Mouse (Mus musculus) thymus, postnatal 0 days (tissue): ENCODE measurements around the gene Olfr49. TPM values are rescaled to one million over a fixed set of nuclear protein-coding genes. Genes with fewer than 3 reads are reported as not detected.

Source experiments
- DNase-seq: peaks from one replicate; pipeline ENCODE4 v3.0.0-alpha.2; 2015; ENCODE audit warnings: low spot score
- polyA plus RNA-seq: library from polyadenylated mRNA; unstranded; fragments of >200 nt; fragmentation: Nextera tagmentation; extraction: Ambion mirVana; gene quantifications from 2 replicates; pipeline ENCODE4 v1.2.1, GENCODE M21; 2015

Olfr49 gene
- polyA plus RNA-seq = not detected in 2 replicates

DNA sequence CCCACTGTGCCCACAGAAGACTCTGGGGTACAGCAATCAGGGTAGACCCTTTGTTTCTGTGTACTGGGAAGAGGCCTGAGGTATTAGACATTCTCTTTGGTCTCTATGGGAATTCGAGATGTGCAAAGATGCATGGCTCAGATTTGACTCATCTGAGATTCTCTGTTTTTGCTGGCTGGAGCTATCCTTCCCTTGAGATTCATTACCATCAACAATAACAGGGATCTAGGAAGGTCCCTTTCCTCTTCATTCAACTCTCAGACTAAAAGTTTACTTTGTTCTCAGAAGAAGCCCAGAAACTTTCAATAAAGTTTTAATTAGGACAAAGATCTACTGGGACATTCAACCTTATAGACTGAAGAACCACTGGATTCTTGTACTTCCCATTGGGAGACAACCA, at the start of gene Olfr49:
Gene Olfr49, minus strand, starts transcription at position 101 of the 400 bp plus-strand sequence.
- DNase-seq = no peak

DNA sequence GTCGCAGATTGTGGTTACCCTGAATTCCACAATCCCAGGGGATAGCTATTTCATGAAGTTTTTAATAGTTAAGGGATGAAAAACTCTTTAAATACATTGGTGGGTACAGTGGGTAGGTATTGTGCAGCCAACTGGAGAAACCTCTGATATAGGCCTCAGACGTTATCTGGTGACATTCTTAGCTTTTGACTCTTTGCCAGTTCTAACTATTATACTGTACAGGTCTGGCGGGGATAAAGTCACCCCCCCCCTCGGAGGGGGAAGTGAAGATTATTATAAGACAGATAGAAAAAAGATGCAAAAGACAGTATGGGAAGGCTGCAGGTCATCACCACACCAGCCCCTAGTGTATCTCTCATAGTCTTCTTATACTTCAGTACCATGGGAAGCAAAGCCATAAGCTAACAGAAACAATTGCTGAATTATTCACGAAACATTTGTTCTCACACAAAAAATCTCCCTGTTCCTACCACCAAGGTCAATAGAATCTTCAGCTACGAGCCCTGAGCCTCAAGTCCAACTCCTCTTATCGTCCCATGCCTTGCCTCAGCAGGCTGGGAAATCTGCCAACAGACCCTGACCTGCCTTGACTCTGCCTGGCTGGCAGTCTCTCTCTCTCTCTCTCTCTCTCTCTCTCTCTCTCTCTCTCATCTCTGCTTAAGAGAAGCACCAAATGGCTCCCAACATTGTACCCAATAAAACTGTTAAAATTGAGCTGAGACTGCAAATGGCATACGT, 48.9 kb upstream of the Olfr49 start:
- DNase-seq = no peak

DNA sequence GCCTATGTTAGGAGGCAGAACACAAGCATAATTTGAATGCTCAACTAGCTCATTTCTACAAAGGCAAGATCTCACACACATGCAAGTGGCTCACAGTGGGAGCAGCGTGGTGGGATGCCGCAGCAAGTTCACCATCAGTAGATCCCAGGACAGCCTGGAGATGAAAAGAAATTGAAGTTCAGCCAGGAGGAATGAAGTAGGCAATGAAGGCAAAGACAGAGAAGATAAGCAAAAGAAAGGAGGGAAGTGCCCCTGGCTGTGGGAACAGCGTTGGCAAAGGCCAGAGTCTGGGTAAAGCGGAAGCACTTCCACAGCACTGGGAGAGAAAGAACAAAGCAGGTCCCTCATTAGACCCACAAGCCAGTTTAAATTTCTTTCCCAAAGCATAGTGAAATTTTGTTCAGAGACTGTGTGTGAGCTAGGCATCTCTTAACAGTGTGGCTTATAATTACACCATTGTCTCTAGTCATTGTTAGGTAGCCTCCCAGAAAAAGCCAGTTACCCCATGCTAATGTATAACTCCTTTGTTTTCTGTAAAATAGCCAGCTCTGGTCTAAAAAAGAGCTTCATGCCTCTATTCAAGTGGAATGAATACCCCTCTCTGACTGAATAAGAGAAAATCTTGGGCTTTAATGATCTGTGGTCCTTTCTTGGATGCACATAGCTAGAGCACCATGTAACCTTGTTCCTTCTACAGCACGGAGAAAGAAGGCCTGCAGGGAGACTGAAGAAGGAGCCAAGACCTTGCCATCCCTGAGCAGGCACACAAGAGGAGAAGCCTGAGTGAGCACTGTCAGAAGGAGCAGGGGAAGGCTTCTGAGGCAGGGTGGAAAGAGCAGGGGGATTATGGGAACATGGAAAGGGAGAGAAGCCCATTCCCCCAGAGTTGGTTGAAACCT, 47.7 kb upstream of the Olfr49 start:
- no peak for DNase-seq

DNA sequence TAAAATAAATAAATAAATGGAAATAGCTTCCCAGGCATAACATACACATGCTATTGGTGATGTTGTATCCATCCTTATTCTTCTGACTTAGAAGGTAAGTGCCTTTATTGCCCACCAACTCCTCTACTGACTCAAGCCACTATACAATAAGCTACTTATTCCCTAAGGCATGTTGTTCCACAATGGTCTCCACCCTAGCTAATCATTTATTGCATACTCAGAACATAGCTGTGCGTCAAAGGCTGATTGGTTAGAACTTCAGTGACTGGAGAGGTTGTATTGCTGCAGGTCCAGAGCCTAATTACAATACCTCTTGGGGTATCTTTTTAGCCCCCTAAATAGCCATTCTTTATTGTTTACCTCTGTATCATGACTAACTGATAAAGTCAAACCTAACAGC, 46.4 kb upstream of the Olfr49 start:
- DNase-seq = no peak

DNA sequence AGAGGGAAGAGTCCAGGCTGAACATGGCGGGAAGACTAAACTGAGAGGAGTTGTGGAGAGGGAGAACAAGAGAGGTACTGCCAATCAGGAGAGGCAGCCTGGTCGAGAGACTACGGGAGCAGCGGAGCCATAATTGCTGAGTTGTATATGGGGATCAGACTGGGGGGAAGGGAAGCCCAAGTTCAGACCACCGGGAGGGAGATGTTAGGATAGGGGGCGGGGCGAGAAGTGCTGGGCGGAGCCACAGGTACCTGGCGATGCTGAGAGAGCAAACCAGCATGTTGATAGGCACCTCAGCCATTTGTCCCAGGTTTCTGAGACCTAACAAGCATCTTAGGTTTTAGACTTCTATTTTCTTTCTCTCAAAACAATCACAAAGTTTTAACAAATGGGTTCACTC, 44.5 kb upstream of the Olfr49 start:
- no peak for DNase-seq

DNA sequence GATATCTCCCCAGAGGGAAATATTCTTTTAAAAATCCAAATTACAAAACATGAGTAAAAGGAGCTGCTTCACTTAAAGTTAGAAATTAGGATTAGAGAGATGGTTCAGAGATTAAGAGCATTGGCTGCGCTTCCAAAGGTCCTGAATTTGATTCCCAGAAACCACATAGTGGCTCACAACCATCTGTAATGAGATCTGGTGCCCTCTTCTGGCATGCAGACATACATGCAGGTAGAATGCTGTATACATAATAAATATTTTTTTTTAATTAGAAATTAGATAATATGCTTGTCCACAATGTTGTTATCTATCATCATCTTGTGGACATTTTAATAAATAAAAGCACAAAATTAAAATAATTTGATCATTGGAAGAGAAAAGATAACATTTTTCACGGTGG, 43.8 kb upstream of the Olfr49 start:
- no peak for DNase-seq

DNA sequence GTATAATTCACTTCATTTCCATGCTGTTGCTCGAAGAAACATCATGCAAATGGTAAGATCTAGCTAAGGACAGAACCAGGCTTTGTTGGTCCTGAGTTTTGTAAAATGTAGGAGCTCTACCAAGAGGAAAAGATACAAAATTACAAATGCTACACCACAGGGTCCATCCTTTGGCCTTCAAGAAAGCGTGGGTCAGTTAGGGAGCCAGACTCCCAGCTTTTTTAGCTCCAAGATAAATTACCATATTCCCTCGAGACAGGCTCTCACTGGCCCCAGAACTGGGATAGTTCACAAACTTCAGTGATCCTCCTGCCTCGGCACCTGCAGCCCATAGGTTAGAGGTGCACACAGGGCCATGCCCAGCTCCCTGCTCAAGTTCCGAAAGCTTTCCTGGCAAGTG, 39.7 kb upstream of the Olfr49 start:
- DNase-seq = no peak

DNA sequence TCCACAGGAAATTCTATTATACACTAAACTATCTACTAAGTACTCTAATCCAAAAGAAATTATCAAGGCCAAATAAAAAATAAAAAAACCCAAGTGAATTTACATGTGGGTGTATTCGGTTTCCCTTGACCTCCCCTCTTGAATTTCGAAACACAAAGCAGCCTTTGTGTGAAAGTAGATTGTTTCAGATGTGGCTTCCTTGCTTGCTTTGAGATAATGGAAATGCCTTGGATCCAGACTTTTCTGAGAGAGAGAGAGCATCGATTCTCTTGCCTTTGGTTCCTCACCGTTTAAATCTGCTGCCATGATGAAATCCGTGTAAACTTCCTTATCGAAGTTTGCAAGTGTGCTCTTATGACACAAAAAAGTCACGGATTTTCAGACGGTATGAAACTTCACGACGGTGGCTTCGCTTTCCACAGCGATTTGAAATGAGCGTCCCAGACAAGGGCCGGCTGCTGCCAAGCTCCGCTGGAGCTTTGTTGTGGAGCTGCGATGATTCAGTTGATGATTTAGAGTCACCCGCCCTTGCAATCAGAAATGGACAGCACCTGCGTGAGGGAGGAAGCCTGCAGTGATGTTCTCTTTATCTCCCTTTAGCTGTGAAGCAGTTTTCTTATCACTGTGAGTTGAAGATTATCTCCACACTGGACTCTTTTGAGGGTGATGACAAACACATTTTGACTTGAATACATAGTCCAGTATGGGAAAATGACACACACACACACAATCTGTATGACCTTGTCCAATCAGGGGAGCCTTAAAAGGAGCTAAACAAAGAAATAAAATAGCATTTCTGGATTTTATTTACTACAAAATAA, 37.0 kb upstream of the Olfr49 start:
- DNase-seq = no peak

DNA sequence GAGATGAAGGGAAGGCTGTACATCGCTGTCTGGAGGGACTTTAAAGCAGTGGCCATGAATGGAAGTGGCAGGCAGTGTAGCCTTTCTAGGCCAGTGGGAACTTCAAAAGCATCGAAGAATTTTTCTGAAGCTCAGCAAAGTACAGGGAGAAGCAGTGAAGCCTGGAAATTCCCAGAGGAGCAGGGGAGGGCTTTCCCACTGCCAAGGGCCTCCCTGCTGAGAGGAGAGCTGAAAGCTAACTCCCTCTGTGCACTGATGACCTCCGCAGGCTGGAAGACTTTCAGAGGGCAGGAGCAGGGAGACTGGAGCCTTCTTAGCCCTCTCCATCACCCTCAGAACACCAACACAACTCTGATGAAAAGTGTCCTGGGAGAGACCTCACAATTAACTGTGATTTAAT, 27.0 kb upstream of the Olfr49 start:
- no peak for DNase-seq

DNA sequence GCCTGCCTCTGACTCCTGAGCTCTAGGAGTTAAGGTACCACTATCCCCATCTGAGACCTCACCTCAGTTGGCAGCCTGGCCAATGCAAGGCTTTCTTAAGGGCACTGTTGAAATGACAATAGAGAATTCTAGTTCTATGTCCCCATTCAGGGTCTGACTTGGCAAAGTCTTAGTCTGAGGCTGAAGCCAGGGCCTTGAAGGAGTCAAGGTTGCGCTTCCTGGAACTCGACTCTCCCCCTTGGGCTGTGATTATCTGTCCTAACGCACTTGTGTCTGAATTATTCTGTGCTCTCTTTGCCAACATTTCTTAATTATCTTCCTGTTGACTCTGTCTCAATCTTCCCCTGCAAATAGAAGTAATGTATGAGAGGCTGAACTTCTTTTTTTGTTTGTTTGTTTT, 15.9 kb upstream of the Olfr49 start:
- no peak for DNase-seq

DNA sequence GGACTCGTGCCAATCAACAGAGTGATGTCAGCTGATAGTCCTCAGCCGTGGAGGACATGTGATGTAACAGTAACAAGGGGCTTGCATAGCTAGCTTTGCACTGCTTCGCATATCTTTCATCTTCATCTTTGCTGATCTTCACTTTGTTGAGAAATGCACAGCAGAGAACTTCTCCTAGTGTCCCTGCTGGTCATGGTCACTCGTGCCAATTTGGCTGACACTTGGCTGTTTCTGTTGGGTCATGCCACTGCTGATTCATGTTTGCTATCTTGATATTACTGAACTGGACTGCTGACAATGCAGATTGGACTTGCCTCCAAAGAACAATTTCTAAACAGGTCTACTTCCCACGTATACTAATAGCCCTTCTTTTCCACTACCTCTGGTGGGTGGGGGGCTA, 15.4 kb upstream of the Olfr49 start:
- no peak for DNase-seq

DNA sequence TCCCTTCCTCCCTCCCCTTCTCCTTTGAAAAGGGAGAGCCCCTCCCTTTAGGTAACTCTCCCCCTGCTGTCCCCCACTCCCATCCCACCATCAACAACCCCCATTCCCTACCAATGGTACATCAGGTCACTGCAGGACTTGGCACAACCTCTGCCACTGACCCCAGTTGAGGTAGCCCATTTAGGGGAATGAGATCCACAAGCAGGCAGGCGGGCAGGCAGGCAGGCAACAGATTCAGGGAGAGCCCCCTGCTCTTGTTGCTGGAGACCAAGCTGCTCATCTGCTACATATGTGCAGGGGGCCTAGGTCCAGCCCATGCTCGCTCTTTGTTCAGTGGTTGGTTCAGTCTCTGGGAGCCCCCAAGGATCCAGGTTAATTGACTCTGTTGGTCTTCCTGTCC, 8.3 kb downstream of the Olfr49 start:
- DNase-seq = no peak

DNA sequence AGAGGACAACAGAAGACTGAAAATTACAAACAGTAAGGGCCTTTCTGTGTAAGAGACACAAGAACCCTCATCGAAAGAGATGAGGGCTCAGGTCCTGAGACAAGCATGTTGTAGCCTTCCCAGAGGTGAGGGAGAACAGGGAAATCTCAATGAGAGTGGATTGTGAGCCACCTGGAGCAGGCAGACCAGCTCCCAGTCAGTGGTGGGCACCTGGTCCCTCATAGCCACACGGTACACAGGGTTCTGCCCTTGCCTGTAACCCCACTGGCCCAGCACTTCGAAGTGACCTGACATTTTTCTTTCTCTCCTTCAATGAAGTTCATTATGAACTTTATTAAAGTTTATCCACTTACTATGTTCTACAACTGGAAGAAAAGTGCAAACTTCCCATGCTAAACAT, 12.0 kb downstream of the Olfr49 start:
- DNase-seq = no peak

DNA sequence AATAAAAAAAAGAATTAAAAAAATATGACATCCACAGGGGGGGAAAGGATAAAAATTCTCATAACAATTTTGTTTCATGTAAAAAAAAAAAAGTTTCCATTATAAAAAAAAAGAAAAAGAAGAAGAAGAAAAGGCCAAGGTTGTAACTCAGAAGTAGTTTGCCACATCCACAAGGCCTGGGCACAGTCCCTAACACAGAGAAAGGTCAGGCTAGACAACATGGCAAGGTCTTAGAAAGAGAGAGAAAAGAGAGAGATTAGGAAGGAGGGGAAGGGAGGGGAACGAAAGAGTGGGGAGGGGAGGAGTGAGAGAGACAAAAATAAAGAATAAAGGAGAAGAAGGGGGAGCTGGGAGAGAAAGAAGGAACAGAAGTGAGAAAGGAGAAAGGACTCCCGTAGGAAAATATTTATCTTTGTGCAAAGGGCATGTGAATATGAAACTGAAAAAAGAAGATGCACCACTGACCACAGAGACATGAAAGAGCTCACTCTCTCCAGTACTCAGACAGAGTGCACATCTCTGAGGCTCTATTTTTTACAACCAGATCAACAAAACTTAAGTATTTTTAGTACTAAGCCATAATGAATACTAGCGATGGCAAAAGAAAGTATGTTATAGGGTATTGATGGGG, 12.6 kb downstream of the Olfr49 start:
- DNase-seq = no peak

DNA sequence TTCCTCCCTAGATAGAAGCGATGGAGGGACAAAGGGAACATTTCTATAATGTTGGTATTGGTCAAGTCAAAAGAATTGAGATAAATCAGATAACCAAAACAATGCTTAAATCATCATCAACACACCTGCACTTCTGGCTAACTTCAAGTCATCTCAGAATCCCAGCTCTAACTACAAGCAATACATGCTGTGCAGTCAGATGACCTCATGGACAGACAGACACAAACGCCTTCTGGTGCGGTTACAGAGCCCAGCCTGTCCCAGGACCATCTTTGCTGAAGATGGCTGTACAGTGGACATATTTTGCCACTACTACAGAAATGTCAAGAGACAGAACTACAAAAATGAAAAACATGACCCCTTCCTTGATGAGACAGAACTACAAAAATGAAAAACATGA, 14.3 kb downstream of the Olfr49 start:
- no peak for DNase-seq

DNA sequence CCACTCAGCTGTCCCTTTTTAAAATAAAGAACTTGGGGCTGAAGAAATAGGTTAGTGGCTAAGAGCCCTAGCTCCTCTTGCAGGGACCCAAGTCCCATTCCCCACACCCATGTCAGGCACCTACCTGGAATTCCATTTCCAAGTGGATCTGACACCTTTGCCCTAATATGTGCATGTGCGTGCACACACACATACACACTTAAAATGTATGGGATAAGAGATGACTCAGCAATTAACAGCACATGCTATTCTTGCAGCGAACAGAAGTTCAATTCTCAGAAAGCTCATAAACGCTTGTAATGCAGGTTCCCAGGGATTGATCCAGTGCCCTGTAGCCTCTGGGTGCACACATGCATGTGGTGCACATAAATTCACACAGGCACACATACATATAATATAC, 15.2 kb downstream of the Olfr49 start:
- DNase-seq = no peak

DNA sequence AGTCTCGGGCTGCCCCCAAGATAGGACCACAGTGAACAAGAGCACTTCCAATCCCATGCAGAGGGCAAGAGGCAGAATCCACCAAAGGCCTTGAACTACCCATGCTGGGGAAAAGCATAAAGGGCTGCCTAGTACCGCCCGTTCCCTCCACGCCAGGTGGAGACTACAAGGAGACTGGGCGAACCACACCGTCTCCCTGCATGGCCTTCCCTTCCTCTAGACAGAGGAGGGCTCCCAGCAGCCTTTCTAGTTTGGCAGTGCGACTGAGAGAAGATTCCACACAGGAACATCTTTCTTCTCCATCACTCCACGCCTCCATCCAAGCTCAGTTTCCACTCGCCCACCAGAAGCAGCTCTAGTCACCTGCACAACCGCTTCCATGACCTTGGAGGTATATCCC, 16.8 kb downstream of the Olfr49 start:
- no peak for DNase-seq

DNA sequence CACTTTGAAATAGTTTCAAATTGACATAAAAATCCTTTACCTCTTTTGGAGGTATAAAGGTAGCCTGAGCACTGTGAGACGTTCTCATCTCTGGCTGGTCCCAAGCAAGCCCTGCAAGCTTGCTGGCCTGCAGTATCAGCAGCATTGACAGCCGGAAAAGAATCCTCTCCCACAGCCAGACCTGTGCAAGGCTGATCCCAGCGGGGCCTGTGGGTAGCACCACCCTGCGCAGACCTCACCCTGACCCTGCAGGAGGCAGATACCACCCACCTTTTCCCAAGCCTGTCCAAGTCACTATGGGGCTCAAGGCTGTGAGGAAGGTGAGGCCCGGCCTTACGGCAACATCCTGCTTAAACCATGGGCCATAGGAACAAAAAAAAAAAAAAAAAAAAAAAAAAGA, 18.8 kb downstream of the Olfr49 start:
- DNase-seq = no peak

DNA sequence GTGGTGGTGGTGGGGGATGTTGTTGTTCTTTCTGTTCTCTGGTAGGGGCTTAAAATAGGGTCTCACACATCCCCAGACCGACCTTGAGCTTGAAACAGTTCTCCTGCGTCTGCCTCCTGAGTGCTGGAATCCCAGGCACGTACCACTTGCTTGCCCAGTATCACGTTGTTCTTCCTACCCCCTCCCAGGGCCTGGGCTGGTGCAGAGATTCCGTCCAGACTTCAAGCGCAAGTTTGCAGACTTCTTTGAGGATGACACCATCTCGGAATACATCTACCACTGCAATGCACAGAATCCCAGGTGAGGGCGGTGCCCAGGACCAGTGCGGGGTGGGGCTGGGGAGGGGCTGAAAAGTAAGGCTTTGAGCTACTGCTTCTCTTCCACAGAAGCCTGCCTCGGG, 19.6 kb downstream of the Olfr49 start:
- no peak for DNase-seq

DNA sequence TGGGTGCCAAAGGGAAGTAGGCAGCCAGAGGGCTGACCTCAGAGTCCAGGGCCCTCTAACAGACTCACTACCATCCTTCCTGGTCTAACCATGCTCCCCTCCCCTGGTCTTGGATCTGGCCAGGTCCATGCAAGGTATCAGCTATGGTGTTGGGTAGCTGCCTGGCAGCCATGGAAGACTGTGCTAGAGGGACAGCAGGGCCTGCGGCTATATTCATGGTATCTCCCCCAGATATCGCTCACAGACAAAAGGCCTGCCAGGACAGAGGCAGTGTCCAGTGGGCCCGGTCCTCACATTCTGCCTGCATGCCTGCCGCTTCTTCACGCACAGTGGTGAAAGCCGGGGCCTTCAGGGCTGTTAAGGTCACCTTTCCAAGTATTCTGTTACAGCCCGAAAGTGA, 20.5 kb downstream of the Olfr49 start:
- no peak for DNase-seq

DNA sequence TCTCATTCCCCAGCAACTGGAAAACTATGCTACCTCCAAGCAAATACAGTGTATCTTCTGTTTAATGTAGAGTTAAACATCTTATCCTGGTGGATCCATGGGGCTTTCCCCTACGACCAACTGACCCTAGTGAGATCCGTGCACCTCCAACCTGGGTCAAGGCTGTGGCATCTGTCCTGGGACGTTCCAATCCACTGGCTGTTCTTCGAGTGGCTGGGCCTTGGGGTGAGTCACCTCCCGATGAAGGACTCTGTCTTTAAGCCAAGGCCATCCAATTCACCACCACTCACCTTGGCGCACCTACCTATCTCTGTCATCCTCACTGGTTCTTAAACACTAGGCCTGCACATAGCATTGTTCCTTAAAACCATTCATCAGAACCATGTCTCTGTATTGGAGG, 21.6 kb downstream of the Olfr49 start:
- DNase-seq = no peak
